Mouse (Mus musculus) ES-Bruce4 (cell line): Measurements from ENCODE around the gene Rap1a. TPM values are rescaled to one million over a fixed set of nuclear protein-coding genes. Genes with fewer than 3 reads are reported as not detected.

Experiments
- H3K27ac ChIP-seq: 2 replicates; pipeline ENCODE4 v1.5.1; 2012; ENCODE audit warnings: low read length, inconsistent platforms; ENCODE audit not compliant: insufficient read depth
- H3K27me3 ChIP-seq: 2 replicates; pipeline ENCODE4 v1.6.1; 2012; ENCODE audit warnings: mild to moderate bottlenecking, low read length, inconsistent platforms; ENCODE audit not compliant: control insufficient read depth, poor library complexity, insufficient read depth, severe bottlenecking
- H3K36me3 ChIP-seq: 2 replicates; pipeline ENCODE4 v1.6.1; 2012; ENCODE audit warnings: inconsistent platforms, mild to moderate bottlenecking, low read length, moderate library complexity; ENCODE audit not compliant: control insufficient read depth, poor library complexity, insufficient read depth, severe bottlenecking
- H3K4me1 ChIP-seq: one replicate; pipeline ENCODE4 v1.8.1; 2011; ENCODE audit warnings: low read length; ENCODE audit not compliant: control insufficient read depth, insufficient read depth
- H3K4me3 ChIP-seq: 2 replicates; pipeline ENCODE4 v1.5.1; 2011; ENCODE audit warnings: low read depth, mild to moderate bottlenecking, low read length
- H3K9ac ChIP-seq: 2 replicates; pipeline ENCODE4 v1.6.1; 2012; ENCODE audit warnings: low read depth, mild to moderate bottlenecking, inconsistent platforms; ENCODE audit not compliant: poor library complexity, severe bottlenecking
- H3K9me3 ChIP-seq: replicated peaks from 2 replicates; pipeline ENCODE4 v1.6.1; 2012; ENCODE audit warnings: mild to moderate bottlenecking, low read length, inconsistent platforms; ENCODE audit not compliant: control insufficient read depth, poor library complexity, insufficient read depth, severe bottlenecking
- CTCF ChIP-seq: IDR thresholded peaks from one replicate; pipeline ENCODE4 v1.8.1; 2011; ENCODE audit warnings: low read depth, low read length
- EP300 ChIP-seq: IDR thresholded peaks from 2 replicates; pipeline ENCODE4 v1.6.1; 2011; ENCODE audit warnings: low read depth, low read length; ENCODE audit not compliant: insufficient read depth
- POLR2A ChIP-seq: IDR thresholded peaks from one replicate; pipeline ENCODE4 v1.8.1; 2011; ENCODE audit warnings: low read length; ENCODE audit not compliant: insufficient read depth
- polyA plus RNA-seq: library from polyadenylated mRNA; stranded (reverse); fragments of >200 nt; gene quantifications from 2 replicates; pipeline ENCODE4 v1.2.4, GENCODE M21; 2011; ENCODE audit warnings: low read depth; ENCODE audit not compliant: missing spikeins, insufficient read depth, insufficient read length

Rap1a gene
- polyA plus RNA-seq: 87.7 and 88.6 TPM in 2 replicates

DNA sequence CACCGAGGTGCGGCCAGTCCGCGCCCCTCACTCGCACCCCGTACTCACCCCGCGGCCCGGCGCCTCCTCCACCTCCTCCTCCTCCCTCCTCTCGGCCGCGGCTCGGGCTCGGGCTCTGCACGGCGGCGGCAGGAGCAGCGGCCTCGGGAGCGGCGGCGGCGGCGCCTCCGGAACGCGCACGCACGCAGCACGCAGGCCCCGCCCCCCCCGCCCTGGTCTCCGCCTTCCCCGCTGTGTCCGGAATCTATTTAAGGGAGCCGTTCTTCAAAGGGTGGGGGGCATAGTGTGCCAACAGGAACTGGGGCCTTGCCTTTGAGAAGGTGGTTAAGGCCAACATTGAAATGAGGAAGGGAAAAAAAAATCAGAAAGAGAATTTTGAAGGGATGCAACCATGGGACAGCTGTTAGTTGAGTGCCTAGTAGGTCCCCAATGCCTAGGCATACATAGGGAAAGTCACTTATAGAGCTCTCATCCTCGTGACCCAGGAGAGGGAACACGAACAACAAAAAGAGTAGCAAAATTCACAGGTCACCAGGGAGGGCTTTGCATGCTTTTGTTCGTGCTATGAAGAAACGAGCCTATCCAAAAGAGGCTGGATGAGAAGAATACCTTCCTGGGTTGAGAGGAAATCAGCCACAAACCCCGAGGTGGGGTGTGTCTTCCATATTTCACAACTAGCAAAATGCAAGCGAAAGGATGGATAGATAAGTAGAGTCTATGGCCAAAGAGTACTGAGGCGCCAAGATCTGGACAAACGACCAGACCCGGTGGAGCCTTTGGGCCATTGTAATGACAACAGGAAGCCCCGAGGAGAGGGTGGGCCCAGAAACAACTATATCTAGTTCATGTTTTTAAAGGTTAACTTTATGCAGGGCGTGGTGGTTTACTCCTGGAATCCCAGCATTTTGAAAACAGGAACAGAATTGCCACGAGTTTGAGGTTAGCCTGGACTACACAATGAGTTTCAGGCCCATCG, at the start of gene Rap1a:
Rap1a (minus strand) TSS at position 146 of the 976 bp plus-strand sequence.
- Histone ChIP-seq H3K27ac (peak within 1 kb of the TSS; percentile 4; the same call in 1 of the 2 replicates), H3K4me3 (peak within 1 kb of the TSS; percentile 98), H3K27me3 (no peaks in the 10 kb centered on the region), H3K4me1 (no peaks in the 10 kb centered on the region), H3K9me3 (no peaks in the 10 kb centered on the region), H3K36me3 (no peaks in the 10 kb centered on the region), H3K9ac (peak within 1 kb of the TSS; percentile 97)
- TF ChIP-seq CTCF (no peak), EP300 (no peak), POLR2A (no peak)

DNA sequence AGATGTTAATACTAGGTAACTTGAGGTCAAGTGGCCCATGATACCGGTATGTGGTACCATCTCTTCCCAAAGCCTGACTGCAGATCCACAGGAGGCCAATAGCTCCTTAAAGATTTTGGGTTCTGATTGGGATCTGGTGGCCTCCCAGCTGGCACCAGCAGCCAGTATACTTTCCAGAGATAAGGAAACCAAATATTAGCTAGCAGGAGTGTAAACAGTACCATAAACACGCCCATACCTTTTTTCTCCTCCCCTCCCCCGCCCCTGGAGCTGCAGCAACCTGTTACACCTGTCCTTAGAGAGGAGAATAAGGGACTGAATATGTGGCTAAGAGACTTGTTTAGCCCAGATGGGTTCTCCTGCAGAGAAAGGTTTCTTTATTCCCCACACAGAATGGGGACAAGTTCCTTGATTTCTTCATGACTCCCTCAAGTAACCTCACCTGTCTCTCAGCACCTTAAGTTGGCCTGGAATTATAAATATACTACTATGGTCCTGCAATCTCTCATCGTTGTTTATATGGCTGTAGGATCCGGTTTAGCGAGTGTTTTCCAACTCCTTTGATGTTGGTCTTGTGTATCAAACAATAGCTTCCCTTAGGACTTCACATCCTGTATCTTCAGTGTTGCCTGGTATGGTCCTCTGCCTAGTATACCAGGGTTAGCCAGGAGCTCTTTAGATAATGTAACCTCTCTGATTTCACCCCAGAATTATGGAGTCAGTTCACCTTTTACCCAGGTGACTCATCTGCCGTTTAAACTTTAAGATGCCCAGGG, 45.3 kb upstream of the Rap1a start:
- no peaks in the 10 kb centered on the region for H3K27me3 ChIP-seq
- H3K36me3 ChIP-seq: no peaks in the 10 kb centered on the region
- H3K4me1 ChIP-seq: no peaks in the 10 kb centered on the region
- TF ChIP-seq POLR2A: no peak
- no peak for TF ChIP-seq EP300
- no peak for TF ChIP-seq CTCF
- H3K27ac ChIP-seq: no peak overlapping the region
- no peak overlapping the region for H3K4me3 ChIP-seq
- no peaks in the 10 kb centered on the region for H3K9me3 ChIP-seq
- H3K9ac ChIP-seq: no peak overlapping the region

DNA sequence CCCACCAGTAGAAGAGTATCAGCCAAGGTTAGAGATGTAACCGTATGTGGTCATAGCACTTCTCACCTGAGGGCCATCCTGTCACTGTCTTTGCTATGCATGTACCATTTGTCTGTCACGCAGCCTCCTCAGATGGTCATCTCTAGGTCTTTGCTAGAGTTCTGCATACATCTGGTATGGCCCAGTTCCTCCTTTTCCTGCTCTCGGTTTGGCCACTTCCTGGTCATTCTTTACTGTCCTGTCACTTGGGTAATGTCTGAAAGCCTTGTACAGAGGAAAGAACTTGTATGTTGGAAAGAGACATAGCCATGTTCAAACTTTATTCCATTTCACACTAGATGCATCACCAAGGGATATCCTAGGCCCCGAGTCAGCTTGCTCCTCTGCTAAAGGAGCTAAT, 38.7 kb upstream of the Rap1a start:
- Histone ChIP-seq H3K36me3 (no peaks in the 10 kb centered on the region), H3K27me3 (no peaks in the 10 kb centered on the region), H3K9me3 (no peaks in the 10 kb centered on the region), H3K9ac (no peak overlapping the region), H3K4me3 (no peak overlapping the region), H3K4me1 (no peaks in the 10 kb centered on the region), H3K27ac (no peak overlapping the region)
- no peak for TF ChIP-seq CTCF
- no peak for TF ChIP-seq POLR2A
- no peak for TF ChIP-seq EP300

DNA sequence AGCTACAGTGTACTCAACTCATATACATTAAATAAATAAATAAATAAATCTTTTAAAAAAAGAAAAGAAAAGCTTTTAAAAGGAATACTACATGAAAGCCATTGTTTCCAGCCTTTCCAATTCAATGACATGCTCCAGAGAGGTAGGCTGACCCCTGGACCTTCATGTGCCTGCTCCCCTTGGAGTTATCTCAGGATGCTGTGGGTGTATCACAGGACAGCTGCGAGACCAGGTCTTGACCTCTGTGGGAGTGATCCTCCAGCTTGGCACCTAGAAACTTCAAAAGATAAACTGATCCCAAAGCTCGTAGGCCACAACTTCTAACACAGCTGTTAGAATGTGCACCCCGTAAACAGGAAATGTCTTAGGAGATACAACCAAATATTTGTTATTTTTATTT, 37.5 kb upstream of the Rap1a start:
- TF ChIP-seq EP300 (no peak), POLR2A (no peak), CTCF (no peak)
- Histone ChIP-seq H3K27ac (no peak overlapping the region), H3K36me3 (no peaks in the 10 kb centered on the region), H3K9me3 (no peaks in the 10 kb centered on the region), H3K27me3 (no peaks in the 10 kb centered on the region), H3K4me1 (no peaks in the 10 kb centered on the region), H3K4me3 (no peak overlapping the region), H3K9ac (no peak overlapping the region)

DNA sequence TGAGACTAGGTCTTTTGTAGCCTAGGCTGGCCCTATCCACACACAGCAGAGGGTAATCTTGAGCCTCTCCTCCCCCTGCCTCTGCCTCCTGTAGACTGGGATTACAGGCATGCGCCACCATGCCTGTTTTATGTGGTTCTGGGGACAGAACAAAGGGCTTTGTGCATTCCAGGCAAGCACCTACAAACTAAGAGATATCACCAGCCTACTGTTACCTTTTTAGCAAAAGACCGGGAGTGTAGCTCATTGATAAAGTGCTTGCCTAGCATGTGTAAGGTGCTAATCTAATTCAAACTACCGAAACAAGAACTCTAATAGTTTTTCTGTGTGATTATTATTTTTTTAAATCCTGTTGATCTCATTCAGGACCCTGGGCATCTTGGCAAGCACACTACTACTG, 35.7 kb upstream of the Rap1a start:
- Histone ChIP-seq H3K4me1 (no peaks in the 10 kb centered on the region), H3K27ac (no peak overlapping the region), H3K9me3 (no peaks in the 10 kb centered on the region), H3K9ac (no peak overlapping the region), H3K4me3 (no peak overlapping the region), H3K36me3 (no peaks in the 10 kb centered on the region), H3K27me3 (no peaks in the 10 kb centered on the region)
- no peak for TF ChIP-seq POLR2A
